Mouse (Mus musculus): Measurements from ENCODE around the gene Jarid2.

Jarid2 gene

DNA sequence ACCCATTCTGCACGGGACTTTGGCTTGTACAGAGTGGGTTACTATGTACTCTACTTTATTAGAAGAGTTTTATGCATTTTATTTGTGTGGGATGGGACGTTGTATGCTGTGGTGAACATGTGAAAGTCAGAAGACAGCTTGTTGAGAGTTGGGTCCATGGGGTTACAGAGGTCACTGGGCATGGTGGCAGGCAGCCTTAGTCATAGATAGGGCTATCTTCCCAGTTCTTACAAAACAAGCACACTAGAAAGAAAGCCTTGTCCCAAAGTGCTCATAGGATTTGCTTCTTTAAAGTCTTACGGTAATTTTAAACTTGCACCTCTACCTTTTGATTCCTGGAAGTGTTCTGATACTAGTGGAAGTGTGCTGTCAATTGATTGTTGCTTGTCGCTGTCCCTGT, 103.6 kb downstream of the Jarid2 start:
- no peak for DNase-seq (ENCODE audit: inconsistent age in 2 of 2, low spot score in 1 of 2)

DNA sequence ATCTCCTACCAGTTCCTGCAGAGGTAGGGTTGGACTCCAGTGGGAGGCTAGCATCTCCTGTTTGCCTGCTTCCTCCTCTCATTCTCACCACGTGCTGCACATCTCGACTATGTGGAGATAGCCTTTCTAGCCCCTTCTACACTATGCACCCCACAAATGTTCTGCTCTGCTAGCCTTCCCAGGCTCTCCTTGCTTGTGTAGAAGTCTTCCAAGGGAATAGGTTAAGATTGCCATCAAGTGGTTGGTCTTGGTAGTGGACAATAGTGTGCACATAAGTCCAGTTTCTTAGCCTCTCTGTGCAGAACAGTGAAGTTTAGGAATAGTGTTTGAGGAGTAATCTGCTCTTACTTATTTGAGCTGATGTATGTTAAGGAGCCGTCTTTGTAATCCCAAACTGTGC, 104.1 kb downstream of the Jarid2 start:
- DNase-seq (ENCODE audit: inconsistent age in 2 of 2, low spot score in 1 of 2): peak in 1 of 2 experiments; percentile 84

DNA sequence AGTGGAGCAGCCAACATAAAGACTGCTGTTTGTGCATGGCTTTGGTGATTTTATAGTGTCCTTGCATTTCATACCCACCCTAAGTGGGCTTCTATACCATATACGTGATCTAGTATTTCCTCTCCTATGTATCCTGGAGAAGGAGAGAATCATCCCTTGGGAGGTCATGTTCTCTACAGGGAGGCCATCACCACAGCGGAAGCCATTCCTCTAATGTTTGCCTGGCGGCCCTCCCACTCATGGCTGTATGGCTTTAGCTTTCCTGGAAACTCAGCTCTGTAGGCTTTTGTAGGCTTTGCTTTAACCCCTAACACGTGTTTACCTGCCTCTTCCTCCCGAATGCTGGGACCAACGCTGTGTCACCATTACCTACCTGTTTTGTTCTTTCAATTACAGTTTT, 108.2 kb downstream of the Jarid2 start:
- no peak for DNase-seq (ENCODE audit: inconsistent age in 2 of 2, low spot score in 1 of 2)

DNA sequence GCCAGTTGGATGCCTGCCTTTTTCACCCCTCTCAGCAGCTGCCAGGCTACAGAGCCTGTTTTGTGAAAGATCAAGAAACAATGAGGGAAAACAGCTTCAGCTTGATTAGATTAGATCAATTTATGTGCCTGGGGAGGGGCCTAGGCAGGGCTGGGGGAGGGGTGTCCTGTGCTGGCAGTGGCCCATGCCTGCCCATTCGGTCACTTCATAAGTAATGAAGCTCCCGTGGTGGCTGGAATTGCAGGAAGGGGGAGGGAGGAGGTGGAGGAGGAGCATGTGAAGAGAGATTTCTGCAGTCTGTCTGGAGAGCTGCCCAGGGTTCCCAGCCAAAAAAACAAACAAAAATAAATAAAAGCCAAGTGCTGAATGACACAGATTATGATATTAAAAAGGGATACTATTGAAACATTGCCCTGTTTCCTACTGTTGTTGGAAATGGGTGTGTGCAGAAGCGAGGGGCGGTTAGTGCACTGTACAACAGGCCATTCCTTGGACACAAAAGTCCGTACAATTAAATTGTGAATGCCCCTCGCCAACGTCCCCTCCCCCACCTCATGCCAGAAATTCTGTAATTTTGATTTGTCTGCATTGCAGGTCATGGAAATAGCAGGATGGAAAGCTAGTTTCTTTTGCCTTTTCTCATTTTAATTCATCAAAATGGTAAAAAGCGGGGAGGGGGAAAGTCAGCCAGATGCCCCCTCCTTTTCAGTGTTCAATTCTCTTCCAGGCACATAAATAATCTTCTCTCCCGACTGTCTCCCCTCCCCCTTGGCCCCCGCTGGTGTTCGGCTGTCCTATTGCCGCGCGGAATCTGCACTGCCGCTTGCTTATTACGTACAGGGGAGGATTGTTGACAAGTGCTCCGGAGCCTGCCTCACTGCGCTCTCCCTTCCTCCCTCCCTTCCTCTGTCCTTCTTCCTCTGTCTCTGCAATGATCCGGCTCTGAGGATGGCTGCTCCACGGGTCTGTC, 110.9 kb downstream of the Jarid2 start:
- DNase-seq (ENCODE audit: inconsistent age in 2 of 2, low spot score in 1 of 2): peak; percentile 84 to 95

DNA sequence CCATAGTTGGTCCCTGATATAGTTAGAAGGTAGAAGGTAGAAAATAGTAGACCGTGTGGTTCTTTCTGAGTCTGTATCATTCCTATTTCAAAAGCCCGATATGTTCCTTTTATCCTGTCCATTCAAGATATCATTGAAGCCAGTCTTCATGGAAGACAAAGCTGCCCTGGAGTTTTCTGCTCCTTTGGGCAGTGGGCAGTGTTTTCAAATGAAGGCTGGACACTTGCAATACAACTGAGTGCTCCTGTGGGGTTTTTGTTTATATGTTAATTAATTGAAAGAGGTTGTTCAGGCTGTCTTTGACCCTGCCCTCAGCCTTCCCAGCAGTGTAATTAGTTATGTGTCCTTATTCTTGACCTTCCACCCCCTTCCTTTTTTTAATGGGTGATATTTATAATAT, 122.2 kb downstream of the Jarid2 start:
- DNase-seq (ENCODE audit: inconsistent age in 2 of 2, low spot score in 1 of 2): no peak

DNA sequence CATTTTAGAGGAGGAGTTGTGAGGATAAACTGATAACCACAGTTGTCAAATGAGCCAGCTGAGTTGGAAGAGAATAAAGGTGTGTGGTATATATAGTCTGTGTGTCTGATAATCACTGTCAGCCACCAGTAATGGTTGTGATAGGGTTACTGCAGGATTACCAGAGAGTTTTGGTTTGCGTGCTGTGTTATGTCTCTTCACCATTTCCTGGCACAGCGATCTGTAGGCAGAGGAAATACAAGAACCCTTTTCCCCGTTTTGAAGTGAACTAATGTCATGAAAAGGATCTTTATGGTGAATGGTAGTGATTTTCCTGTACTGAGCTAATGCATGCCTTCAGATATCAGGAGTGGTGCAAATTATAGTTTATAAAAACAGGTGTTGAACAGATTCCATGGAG, 122.8 kb downstream of the Jarid2 start:
- DNase-seq (ENCODE audit: inconsistent age in 2 of 2, low spot score in 1 of 2): no peak

DNA sequence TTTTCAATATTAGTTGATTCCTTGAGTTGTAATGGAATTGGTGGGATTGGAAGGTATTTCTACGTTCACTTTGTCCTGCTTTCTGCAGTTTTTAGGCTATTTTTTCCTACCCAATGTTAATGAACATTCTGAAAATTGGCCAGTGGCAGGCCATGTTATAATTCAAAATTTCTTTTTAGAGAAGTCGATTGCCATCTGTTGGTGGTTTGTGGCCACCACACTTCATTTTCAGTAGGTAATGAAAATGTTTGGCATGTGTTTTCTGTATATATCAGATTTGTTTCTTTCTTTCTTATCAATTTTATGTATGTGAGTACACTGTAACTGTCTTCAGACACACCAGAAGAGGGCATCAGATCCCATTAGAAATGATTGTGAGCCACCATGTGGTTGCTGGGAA, 136.3 kb downstream of the Jarid2 start:
- no peak for DNase-seq (ENCODE audit: inconsistent age in 2 of 2, low spot score in 1 of 2)

DNA sequence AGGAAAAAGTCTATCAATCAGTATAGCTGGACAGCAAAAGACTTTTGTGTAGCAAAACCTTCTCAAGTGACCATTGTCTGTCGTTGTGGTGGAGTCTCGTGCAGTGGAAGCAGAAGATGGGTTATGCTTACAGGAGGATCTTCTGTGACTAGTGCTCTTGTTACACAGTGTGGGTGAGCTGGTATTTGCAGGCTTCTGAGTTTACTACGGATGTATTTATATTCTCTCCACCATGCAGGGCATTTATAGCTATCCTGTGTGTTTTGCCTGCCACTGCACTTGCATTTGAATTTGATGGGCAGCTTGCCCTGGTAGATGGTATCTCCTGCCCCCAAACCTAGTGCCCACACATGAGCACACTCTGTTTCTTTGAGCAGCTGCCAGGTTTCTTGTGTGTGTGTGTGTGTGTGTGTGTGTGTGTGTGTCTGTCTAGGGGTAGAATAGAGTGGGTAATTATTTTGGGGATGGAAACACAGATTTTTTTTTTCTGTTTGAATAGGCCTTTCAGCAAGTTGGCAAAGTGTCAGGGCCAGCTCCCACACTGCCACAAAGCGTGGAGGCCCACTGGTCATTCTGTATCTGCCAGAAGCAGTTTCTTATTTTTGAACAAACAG, 138.9 kb downstream of the Jarid2 start:
- no peak for DNase-seq (ENCODE audit: inconsistent age in 2 of 2, low spot score in 1 of 2)

DNA sequence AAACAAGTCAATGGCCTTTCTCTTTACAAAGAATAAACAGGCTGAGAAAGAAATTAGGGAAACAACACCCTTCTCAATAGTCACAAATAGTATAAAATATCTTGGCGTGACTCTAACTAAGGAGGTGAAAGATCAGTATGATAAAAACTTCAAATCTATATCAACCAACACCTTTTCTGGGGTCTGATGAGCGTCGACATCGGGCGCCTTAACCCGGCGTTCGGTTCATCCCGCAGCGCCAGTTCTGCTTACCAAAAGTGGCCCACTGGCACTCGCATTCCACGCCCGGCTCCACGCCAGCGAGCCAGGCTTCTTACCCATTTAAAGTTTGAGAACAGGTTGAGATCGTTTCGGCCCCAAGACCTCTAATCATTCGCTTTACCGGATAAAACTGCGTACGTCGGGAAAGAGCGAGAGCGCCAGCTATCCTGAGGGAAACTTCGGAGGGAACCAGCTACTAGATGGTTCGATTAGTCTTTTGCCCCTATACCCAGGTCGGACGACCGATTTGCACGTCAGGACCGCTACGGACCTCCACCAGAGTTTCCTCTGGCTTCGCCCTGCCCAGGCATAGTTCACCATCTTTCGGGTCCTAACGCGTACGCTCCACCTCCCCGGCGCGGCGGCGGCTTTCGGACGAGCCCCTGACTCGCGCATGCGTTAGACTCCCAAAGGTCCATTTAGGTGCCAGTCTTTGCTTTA, 140.3 kb downstream of the Jarid2 start:
- DNase-seq (ENCODE audit: inconsistent age in 2 of 2, low spot score in 1 of 2): peak; percentile 98 to 100

DNA sequence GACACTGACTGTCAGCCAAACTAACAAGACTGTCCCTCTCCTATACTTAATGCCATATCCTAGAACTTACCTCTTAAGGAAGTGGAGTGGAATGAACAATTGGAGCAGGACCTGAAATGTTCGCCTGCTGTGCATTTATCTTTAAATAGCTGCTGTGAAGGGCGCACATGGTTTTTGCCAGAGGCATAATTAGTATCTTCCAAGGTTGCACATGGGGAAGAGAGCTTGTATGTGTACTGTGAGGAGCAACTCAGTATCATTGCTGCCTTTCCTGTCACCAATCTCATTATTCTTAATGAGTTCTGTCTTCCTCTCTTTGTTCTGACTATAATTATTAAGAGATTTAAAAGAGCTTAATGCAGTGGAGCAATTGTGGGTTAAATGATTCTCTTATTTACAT, 147.5 kb downstream of the Jarid2 start:
- DNase-seq (ENCODE audit: inconsistent age in 2 of 2, low spot score in 1 of 2): no peak

DNA sequence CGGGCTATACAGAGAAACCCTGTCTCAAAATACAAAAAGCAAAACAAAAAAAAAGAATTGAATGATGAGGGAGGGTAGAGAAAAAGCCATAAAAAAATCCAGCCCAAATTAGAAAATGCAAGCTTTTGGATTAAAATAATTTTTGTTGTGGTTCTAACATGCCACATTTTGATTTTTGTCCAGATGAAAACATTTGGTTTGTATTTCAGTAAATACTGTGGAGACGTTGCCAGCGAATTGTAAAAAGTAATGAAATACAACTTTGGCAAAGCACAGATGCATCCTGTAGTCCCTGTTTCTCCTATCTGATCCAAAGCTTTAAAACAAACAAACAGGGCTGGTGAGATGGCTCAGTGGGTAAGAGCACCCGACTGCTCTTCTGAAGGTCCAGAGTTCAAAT, 151.7 kb downstream of the Jarid2 start:
- no peak for DNase-seq (ENCODE audit: inconsistent age in 2 of 2, low spot score in 1 of 2)

DNA sequence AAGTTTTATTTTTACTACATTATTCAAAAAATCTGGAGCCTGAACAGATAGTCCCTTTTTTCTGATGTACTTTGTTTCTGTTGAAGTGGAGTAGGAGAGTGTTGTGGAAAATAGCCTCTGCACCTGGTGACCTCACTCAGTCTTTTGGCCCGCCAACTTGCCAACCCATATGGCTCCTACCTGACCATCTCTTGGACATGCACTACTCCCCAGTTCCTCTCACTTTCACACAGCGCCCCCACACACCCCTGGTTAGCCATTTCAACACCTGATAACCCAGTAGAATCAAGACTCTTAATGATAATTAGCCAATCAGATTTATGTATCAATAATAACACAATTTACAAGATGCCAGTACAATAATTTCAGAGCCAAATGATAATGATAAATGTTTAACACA, 156.9 kb downstream of the Jarid2 start:
- DNase-seq (ENCODE audit: inconsistent age in 2 of 2, low spot score in 1 of 2): no peak

DNA sequence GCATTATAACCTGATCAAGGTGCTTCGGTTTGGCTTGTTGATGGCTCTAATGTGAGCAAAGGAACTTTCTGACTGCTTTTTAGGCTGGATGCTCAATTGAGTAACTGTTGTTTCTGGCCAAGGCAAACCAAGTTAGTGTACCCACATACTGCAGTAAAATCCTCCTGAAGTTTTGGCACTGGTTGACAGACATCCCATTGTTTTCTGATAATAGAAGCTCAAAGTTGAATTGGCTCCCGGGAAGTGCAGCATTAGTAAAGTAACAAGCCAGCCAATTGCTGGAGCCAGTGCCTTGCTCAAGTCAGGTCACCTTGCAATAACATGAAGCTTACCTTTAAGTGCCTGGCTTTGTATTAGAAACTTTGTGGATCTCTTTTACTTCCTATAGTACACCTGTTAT, 161.3 kb downstream of the Jarid2 start:
- DNase-seq (ENCODE audit: inconsistent age in 2 of 2, low spot score in 1 of 2): no peak

DNA sequence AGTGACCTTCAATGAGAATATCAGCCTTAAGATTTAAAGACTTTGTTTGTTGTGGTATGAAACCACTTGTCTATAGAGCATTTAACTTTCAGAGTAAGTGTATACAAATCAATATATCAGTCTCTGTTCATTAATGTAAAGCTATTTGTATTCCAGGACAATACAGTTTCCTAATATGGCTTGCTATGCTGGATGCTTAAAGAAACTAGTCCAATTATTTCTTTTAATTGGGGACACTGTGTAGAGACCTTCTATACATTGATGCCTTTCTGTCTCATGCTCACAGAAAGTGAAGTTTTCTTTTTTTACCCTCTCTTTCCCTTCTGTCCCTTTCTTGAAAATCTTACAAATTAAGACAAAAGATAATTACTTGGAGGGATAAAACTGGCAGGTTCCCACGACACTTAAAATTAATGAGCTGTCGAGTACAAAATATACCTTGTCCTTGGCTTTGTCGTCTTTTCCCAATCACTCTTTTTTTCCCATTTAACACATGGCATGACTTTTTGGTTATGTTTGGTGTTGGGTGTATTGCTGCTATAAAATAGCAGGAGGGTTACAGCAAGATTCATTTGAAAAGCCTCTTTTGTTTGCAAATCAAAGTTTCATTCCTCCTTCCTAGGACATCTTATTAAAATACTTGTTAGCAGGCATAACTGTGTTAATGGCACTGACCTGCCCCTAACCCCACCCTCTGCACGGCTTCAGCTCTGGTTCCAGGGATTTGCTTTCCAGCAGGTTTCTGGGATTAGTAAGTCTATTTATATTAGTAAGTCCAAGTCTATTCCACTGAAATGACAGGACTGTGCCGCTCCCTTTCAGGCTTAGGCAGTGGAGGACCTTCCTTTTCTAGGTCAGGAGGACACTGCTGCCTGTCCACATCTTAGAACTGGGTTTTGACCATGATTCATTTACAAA, 162.8 kb downstream of the Jarid2 start:
- no peak for DNase-seq (ENCODE audit: inconsistent age in 2 of 2, low spot score in 1 of 2)

DNA sequence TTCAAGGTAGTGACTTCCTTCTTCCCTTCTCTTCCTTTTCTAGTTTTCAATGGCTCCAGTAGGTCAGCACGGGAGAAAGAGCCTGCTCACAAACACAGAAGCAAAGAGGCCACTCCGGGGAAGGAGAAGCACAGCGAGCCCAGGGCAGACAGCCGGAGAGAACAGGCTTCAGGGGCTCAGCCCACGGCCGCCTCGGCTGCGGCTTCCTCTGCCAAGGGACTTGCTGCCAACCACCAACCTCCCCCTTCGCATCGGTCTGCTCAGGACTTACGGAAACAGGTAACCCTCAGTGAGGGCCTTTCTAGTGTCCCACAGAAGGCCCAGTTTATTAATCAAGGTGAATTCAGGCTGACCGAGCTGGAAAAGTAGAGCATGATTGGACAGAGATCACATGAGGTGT, 166.9 kb downstream of the Jarid2 start:
- DNase-seq (ENCODE audit: inconsistent age in 2 of 2, low spot score in 1 of 2): no peak

DNA sequence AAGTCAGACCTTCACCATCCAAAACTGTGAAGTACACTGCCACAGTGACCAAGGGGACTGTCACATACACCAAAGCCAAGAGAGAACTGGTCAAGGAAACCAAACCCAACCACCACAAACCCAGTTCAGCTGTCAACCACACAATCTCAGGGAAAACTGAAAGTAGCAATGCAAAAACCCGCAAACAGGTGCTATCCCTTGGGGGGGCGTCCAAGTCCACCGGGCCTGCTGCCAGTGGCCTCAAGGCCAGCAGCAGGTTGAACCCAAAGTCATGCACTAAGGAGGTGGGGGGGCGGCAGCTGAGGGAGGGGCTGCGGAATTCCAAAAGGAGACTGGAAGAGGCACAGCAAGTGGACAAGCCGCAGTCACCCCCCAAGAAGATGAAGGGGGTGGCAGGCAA, 173.0 kb downstream of the Jarid2 start:
- DNase-seq (ENCODE audit: inconsistent age in 2 of 2, low spot score in 1 of 2): no peak

DNA sequence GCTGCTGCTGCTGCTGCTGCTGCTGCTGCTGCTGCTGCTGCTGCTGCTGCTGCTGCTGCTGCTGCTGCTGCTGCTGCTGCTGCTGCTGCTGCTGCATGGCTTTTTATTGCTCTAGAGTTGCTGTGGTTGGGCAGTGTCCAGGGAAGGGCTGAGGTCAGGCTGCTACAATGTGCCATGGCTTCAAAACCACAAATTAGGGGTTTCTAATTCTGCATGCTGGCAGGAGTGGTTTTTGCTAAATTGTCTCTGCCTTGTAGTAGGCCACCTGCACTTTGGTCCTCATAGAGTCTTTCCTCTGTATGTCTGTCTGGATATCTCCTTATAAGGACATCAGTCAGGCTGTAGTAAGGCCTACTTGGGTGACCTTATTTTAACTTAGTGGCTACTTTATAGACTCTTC, 174.1 kb downstream of the Jarid2 start:
- no peak for DNase-seq (ENCODE audit: inconsistent age in 2 of 2, low spot score in 1 of 2)

DNA sequence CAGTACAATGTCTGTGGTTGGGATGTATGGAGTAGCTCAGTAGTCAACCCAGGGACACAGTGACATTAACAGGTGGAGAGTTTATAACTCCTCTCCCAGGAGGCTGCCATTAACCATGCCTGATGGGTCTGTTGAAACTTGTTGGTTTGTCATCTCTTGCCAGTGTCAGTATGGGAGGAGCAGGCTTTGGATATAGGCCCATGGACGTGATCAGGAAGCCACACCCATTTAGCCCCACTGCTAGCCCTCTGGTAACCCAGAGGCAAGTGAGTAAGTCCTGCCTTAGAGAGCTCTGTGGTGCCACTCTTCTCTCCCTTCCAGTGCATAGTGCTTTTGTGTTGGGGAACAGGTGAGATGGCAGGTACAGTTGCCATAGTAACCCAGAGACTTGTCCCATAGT, 175.0 kb downstream of the Jarid2 start:
- DNase-seq (ENCODE audit: inconsistent age in 2 of 2, low spot score in 1 of 2): no peak

DNA sequence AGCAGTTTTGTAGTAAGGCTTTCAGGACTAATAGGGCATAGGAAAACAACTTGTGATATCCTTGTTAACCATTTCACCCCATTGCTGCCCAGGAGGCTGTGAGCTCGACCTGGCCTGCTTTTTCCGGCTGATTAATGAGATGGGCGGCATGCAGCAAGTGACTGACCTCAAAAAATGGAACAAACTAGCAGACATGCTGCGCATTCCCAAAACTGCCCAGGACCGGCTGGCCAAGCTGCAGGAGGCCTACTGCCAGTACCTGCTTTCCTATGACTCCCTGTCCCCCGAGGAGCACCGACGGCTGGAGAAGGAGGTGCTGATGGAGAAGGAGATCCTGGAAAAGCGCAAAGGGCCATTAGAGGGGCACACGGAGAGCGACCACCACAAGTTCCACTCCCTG, 176.9 kb downstream of the Jarid2 start:
- DNase-seq (ENCODE audit: inconsistent age in 2 of 2, low spot score in 1 of 2): no peak

DNA sequence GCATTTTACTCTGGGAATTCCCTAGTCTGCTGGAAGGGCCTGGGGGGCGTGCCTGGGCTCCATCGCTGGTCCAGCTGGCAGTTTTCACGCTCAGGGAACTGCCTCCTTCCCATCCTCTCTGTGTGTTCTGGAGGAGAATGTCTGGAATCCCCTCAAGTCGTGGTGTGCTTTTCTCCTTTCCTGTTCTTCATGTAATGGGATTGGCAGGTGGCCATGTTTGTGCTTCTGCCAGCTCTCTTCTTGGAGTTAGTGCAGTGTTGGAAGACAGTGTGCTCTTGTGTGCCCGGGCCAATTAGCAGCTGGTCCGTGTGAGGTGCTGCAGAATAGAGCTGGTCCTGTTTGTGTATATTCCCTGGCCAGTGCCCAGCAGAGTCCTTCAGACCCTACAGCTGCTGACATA, 178.4 kb downstream of the Jarid2 start:
- DNase-seq (ENCODE audit: inconsistent age in 2 of 2, low spot score in 1 of 2): peak; percentile 41 to 72

DNA sequence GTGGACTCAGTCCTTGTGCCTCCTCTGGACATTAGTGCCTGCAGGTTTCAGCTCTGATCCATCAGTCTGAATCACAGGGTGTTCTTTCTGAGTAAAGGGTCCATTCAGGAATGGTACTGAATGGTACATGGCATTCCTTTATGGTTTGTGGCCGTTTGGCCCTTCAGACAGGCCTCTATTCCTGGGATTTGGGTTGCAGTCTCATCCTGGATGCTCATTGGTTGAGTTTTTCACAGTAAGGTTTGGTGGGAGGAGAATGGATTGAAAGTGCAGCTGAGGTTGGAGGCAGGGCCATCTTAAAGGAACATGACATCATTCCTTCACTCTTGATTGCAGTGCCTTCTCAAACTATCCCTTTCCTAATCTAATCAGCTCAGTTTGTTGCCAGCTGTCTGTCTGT, 179.5 kb downstream of the Jarid2 start:
- no peak for DNase-seq (ENCODE audit: inconsistent age in 2 of 2, low spot score in 1 of 2)

Measured in adrenal gland, adult (tissue).